Mouse (Mus musculus) limb, embryonic 13.5 days (tissue): ENCODE results near the gene Fstl3. TPM values are rescaled to one million over a fixed set of nuclear protein-coding genes. Genes with fewer than 3 reads are reported as not detected.
A peak's percentile ranks its signal among the peaks of the same experiment; 100 is the strongest.

Source experiments
- ATAC-seq: fragments of 200-750 bp; cut with Nextera tagmentation; 2 replicates; pipeline ENCODE4 v1.8.0; 2017; ENCODE audit warnings: low read depth, moderate number of reproducible peaks, moderate TSS enrichment; ENCODE audit not compliant: low FRiP score
- H3K27ac ChIP-seq: fragments of 300-500 bp; sonication (generic); 2 replicates; pipeline ENCODE4 v1.5.1; 2015; ENCODE audit warnings: inconsistent platforms, mild to moderate bottlenecking, moderate library complexity
- H3K27me3 ChIP-seq: fragments of 300-500 bp; sonication (generic); 2 replicates; pipeline ENCODE4 v1.6.1; 2015; ENCODE audit warnings: mild to moderate bottlenecking, inconsistent platforms
- H3K36me3 ChIP-seq: fragments of 300-500 bp; sonication (generic); 2 replicates; pipeline ENCODE4 v1.6.1; 2015; ENCODE audit warnings: inconsistent platforms, mild to moderate bottlenecking, moderate library complexity
- H3K4me1 ChIP-seq: fragments of 300-500 bp; sonication (generic); 2 replicates; pipeline ENCODE4 v1.6.1; 2015; ENCODE audit warnings: inconsistent platforms
- H3K4me2 ChIP-seq: fragments of 300-500 bp; sonication (generic); replicated peaks from 2 replicates; pipeline ENCODE4 v1.6.1; 2015; ENCODE audit warnings: inconsistent platforms, mild to moderate bottlenecking, moderate library complexity
- H3K4me3 ChIP-seq: fragments of 300-500 bp; sonication (generic); 2 replicates; pipeline ENCODE4 v1.5.1; 2015; ENCODE audit warnings: moderate library complexity, mild to moderate bottlenecking, inconsistent platforms
- H3K9ac ChIP-seq: fragments of 300-500 bp; sonication (generic); 2 replicates; pipeline ENCODE4 v1.6.1; 2015; ENCODE audit warnings: mild to moderate bottlenecking, inconsistent platforms
- H3K9me3 ChIP-seq: fragments of 300-500 bp; sonication (generic); 2 replicates; pipeline ENCODE4 v1.6.1; 2016; ENCODE audit warnings: inconsistent platforms
- WGBS: fragments of 180-500 bp; shearing (Covaris S2); methylation state at CpG from one replicate; pipeline ENCODE4 v1.1.7; 2015; 5-methylcytosine and 5-hydroxymethylcytosine counted together
- polyA plus RNA-seq: library from polyadenylated mRNA; unstranded; fragments of >200 nt; fragmentation: Nextera tagmentation; extraction: Ambion mirVana; gene quantifications from 2 replicates; pipeline ENCODE4 v1.2.1, GENCODE M21; 2015

Fstl3 gene
- polyA plus RNA-seq, 1 experiment from 2014 or later: 7.0 TPM

DNA sequence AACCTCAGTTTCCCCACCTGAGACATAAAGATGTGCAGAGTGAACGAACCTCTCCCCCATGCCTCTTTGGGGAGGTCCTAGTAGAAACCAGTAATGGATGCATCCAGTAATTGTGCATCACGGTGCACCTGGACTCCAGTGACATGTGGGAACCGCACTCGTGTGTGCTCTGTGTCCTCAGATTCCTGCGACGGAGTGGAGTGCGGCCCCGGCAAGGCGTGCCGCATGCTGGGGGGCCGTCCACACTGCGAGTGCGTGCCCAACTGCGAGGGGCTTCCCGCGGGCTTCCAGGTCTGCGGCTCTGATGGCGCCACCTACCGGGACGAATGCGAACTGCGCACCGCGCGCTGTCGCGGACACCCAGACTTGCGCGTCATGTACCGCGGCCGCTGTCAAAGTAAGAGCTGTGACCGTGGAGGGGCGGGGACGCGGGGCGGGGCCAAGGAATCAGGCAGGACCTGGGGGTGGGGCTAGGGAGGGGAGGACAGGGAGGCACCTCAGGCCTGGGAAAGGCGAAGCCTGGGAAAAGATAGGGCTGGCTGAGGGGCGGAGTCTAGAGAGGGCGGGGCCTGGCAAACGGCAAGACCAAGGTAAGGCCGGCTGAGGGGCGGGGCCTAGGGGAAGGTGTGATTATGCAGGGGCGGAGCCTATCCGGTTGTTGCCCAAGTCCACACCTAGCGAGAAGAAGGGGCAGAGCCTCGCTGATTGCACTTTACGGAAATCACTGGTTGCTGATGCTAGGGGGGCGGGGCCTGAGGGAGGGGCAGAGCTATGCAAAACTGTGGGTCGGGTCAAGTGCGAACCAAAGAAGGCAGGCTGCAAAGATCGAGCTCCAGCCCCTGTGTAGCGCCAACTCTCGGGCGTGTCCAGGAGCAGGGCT is 3.0 kb downstream of the Fstl3 start:
- H3K4me2 ChIP-seq: peak overlapping the region; percentile 77
- H3K36me3 ChIP-seq: no peaks in the 10 kb centered on the region
- no peak overlapping the region for H3K9ac ChIP-seq
- H3K27ac ChIP-seq: no peak overlapping the region
- peaks cover 4% of the 10 kb centered on the region; the same call in 1 of the 2 replicates for H3K9me3 ChIP-seq
- peaks cover 62% of the 10 kb centered on the region for H3K27me3 ChIP-seq
- peak; percentile 89 for ATAC-seq
- 2% methylated on average over 55 of the region's 55 CpGs for WGBS
- H3K4me1 ChIP-seq: peaks cover 44% of the 10 kb centered on the region
- peak overlapping the region; percentile 44 for H3K4me3 ChIP-seq

DNA sequence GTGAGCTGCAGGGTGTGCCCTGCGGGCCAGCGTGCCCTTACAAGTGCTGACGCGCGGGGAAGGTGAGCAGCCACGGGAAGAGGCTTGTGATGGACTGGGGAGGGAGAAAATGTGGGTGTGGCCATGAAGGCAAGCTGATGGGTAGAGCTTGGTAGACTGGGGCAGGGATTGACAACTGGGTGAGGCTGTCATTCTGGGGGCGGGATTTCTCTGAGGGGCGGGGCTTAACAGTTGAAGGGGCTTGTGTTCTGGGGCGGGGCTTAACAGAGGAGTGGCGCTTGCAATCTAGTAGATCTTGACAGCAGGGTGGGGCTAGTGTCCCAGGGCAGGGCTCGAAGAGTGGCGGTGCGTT is 3.6 kb downstream of the Fstl3 start:
- Histone ChIP-seq H3K4me1 (peaks cover 44% of the 10 kb centered on the region), H3K27ac (no peak overlapping the region), H3K27me3 (peaks cover 65% of the 10 kb centered on the region), H3K4me3 (peak overlapping the region; percentile 44), H3K36me3 (no peaks in the 10 kb centered on the region), H3K4me2 (peak overlapping the region; percentile 77), H3K9ac (no peak overlapping the region), H3K9me3 (no peaks in the 10 kb centered on the region)
- 0% methylated on average over 13 of the region's 13 CpGs for WGBS
- peak; percentile 26; the same call in 1 of the 2 replicates for ATAC-seq

GRCm38 (mm10) chr10:79781139-79781538 is 4.1 kb downstream of the Fstl3 start:
- H3K9ac ChIP-seq: no peak overlapping the region
- ATAC-seq: no peak
- H3K4me2 ChIP-seq: peak overlapping the region; percentile 77
- H3K27me3 ChIP-seq: peaks cover 66% of the 10 kb centered on the region
- 26% methylated on average over 21 of the region's 21 CpGs for WGBS
- H3K4me1 ChIP-seq: peaks cover 44% of the 10 kb centered on the region
- H3K27ac ChIP-seq: no peak overlapping the region
- no peaks in the 10 kb centered on the region for H3K36me3 ChIP-seq
- H3K4me3 ChIP-seq: peak overlapping the region; percentile 44
- H3K9me3 ChIP-seq: no peaks in the 10 kb centered on the region

DNA sequence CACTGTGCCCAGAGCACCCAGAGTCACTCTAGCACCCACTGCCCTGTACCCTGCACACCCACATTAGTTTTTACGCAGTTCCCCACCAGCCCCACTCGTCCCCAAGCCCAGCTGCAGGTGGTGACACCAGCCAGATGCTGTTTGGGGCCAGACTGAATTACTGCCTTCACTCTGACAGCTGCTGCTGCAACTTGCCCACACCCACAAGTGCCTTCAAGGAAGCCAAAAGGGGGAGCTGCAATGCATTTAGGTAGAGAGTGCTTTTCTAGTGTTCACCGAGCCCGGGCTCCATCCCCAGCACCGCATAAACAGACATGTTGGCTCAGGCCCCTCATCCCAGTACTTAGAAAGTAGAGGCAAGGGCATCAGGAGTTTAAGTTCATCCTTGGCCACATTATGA is 4.9 kb downstream of the Fstl3 start:
- H3K4me3 ChIP-seq: no peak overlapping the region
- H3K4me2 ChIP-seq: no peak overlapping the region
- no peak overlapping the region for H3K9ac ChIP-seq
- no peak overlapping the region for H3K27ac ChIP-seq
- ATAC-seq: no peak
- no peaks in the 10 kb centered on the region for H3K36me3 ChIP-seq
- 48% methylated on average over 5 of the region's 5 CpGs for WGBS
- no peaks in the 10 kb centered on the region for H3K9me3 ChIP-seq
- peaks cover 62% of the 10 kb centered on the region for H3K27me3 ChIP-seq
- H3K4me1 ChIP-seq: peaks cover 39% of the 10 kb centered on the region

DNA sequence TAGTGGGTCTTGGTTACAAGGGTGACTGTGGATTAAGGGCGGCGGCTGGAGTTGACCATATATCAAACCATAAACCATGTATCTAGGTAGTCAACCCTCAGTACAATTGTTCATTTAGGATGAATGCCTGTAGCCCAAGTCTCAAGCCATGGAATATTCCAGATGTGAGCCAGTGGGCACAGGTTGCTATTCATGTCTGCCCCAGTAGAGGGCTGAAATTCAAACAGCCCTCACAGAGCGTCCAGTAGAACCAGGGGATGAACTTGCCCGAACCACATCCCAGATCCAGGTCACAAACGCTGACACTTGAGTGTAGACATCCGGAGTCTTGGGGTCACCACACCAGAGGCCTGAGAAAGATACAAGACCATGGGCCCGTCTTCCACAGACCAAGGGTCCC is 6.0 kb downstream of the Fstl3 start:
- H3K9ac ChIP-seq: no peak overlapping the region
- no peaks in the 10 kb centered on the region for H3K9me3 ChIP-seq
- no peak overlapping the region for H3K4me2 ChIP-seq
- H3K4me3 ChIP-seq: no peak overlapping the region
- no peak for ATAC-seq
- 70% methylated on average over 7 of the region's 7 CpGs for WGBS
- no peak overlapping the region for H3K27ac ChIP-seq
- H3K4me1 ChIP-seq: peaks cover 28% of the 10 kb centered on the region
- H3K36me3 ChIP-seq: no peaks in the 10 kb centered on the region
- H3K27me3 ChIP-seq: peaks cover 55% of the 10 kb centered on the region

DNA sequence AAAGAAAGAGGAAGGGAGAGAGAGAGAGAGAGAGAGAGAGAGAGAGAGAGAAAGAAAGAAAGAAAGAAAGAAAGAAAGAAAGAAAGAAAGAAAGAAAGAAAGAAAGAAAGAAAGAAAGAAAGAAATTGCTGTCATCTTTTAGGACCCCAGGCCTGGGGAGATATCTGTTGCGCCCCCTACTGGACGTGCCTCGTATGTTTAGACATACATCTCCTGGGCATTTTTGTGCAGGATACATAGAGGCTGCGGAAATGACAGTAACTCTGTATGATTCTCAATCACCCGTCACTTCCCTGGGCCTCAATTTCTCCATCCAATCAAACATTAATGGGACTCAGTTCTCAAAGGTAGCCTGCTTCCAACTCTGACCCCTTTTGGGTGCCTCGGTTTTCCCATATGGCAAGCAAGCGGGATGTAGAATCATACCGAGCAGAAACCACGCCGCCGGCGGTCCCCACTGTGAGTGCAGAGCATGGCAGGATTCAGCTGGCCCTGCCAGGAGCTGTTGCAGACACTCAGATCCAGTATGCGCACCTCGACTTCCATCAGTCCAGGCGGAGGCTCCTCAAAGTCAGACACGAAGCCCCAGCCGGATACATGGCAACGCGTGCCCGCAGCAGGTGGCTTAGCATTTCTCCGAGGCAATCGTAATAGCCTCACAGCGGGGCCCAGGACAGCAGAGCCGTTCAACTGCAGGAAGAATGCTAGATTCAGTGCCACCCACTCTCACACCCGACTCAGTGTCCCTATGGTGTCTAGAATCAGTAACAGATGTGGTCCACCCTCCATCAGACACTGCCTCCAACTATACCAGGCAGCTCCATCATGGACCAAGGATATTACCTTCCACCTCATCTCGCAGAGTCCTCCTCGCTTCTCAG is 7.1 kb downstream of the Fstl3 start:
- Histone ChIP-seq H3K27me3 (peaks cover 44% of the 10 kb centered on the region), H3K4me1 (peaks cover 18% of the 10 kb centered on the region), H3K4me2 (no peak overlapping the region), H3K9me3 (no peaks in the 10 kb centered on the region), H3K36me3 (no peaks in the 10 kb centered on the region), H3K9ac (peak overlapping the region; percentile 31; the same call in 1 of the 2 replicates), H3K27ac (no peak overlapping the region), H3K4me3 (no peak overlapping the region)
- ATAC-seq: no peak
- WGBS: 36% methylated on average over 27 of the region's 27 CpGs

DNA sequence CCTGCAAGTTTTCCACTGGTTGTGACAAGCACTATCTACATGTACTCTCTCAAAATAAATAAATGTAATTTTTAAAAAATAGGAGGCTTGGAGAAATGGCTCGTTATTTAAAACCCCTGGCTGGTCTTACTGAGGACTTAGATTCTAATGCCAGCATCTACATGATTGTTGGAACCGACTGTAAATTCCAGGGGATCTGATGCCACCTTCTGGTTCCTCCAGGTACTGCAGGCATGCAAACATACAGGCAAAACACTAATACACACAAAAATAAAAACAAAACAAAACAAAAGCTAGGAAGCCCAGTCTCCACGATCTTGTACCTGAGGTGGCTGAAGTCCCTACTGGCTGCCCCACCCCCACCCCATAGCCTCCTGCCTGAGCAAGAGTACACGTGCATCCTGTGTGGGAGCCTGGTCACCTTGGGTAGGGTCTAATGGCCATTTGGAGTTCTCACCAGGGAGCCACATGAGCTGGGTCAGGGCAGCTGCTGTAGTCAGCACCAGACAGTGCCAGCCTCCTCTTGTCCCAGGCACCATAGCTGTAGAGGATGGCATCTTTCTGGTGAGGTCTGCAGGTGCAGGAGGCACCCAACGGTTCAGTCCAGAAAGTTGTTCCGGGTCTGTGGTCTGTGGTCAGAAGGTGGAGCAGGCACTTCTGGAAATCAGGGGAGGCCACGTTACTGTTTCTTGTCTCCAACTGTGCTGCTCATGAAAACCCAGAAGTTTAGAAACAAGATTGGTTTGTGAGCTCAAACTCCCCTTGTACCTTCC is 11.5 kb downstream of the Fstl3 start:
- Histone ChIP-seq H3K9me3 (no peaks in the 10 kb centered on the region), H3K4me3 (no peak overlapping the region), H3K4me2 (no peak overlapping the region), H3K27ac (no peak overlapping the region), H3K27me3 (peaks cover 15% of the 10 kb centered on the region), H3K36me3 (no peaks in the 10 kb centered on the region), H3K9ac (no peak overlapping the region), H3K4me1 (0 out of 2 replicates have a peak, but pooled peaks cover 4% of the 10 kb centered on the region)
- 31% methylated on average over 7 of the region's 7 CpGs for WGBS
- no peak for ATAC-seq

DNA sequence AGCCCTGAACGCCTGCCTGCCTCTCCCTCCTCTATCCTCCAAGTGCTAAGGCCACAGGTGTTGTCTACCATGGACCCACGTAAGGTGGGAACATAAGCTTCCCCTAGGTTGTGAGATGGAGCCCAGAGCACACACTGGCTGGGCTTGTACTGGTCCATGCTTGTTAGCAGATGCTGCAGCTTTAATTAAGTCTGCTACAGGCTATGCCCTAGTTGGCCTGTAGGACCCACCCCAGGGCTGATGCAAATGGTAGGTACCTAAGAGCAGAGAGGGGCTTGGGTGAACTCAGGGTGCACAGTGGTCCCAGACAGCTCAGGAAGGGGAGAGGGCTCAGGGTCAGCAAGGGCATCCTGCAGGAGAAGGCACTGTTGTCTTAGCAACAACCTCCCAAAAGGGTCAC is 12.5 kb downstream of the Fstl3 start:
- Histone ChIP-seq H3K9ac (no peak overlapping the region), H3K27me3 (peaks cover 8% of the 10 kb centered on the region), H3K4me3 (no peak overlapping the region), H3K27ac (no peak overlapping the region), H3K4me1 (peaks cover 8% of the 10 kb centered on the region), H3K9me3 (no peaks in the 10 kb centered on the region), H3K4me2 (no peak overlapping the region), H3K36me3 (no peaks in the 10 kb centered on the region)
- WGBS: 60% methylated on average over 2 of the region's 2 CpGs
- ATAC-seq: no peak

- WGBS: 82% methylated on average over 4 of the region's 4 CpGs
- Histone ChIP-seq H3K4me1 (peaks cover 16% of the 10 kb centered on the region), H3K27me3 (no peaks in the 10 kb centered on the region; the same call in 1 of the 2 replicates)
These were observed 13.8 kb downstream of the Fstl3 start, which contains the start of gene Prss57 for GRCm38 (mm10) chr10:79790861-79791260. TSS of gene Prss57 (minus strand) at chr10:79790961.

DNA sequence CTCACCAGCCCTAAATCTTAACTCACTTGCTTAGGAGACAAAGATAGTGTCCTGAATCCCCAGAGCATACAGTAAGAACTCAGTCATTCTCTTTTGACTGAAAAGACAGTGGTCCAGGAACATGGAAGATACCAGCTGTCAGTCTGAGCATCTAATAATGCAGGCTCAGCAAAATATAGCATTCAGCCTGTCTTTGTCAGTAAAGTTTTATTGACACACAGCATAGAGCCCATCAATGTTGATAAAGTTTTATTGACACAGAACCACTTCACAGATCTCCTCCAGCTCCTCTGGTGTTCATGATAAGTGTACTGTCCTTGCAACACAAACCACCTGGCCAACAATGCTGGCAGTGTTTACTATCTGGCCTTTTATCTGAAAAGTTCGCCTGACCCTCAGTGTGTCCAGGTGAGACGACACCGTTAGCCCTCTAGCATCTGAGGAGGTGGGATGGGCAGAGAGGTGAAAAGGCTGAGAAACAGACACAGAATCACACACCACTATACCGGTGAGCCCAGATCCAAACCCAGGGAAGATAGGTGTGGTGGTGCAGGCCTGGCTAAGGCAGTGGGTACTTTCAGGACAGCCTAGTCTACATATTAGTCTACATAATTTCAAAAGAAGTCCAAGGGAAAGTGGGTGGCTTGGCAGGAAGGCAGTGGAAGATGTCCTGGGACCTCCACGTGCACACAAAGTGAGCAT is 15.4 kb downstream of the Fstl3 start:
- no peaks in the 10 kb centered on the region for H3K9me3 ChIP-seq
- no peak overlapping the region for H3K4me2 ChIP-seq
- H3K4me1 ChIP-seq: peaks cover 21% of the 10 kb centered on the region
- WGBS: 85% methylated on average over 5 of the region's 5 CpGs
- H3K4me3 ChIP-seq: no peak overlapping the region
- ATAC-seq: no peak
- H3K27me3 ChIP-seq: no peaks in the 10 kb centered on the region; the same call in 1 of the 2 replicates
- no peak overlapping the region for H3K9ac ChIP-seq
- no peaks in the 10 kb centered on the region; the same call in 1 of the 2 replicates for H3K36me3 ChIP-seq
- H3K27ac ChIP-seq: no peak overlapping the region

More at GRCm38 (mm10) chr10:79790861-79791260, 13.8 kb downstream of the Fstl3 start, which contains the start of gene Prss57:
- Histone ChIP-seq H3K4me2 (no peak within 1 kb of the TSS), H3K9me3 (no peaks in the 10 kb centered on the region), H3K4me3 (no peak within 1 kb of the TSS), H3K36me3 (no peaks in the 10 kb centered on the region; the same call in 1 of the 2 replicates), H3K9ac (no peak within 1 kb of the TSS), H3K27ac (no peak within 1 kb of the TSS)
- ATAC-seq: no peak
